Mouse (Mus musculus): ENCODE data around the gene Spred1.
"Not testable (repeated sequence)": the region's sequence is repeated elsewhere in the genome, so short reads cannot be mapped to it uniquely, and the experiment has no call there.

Spred1 gene

GRCm38 (mm10) chr2:117119291-117120245, 1.6 kb upstream of the Spred1 start:
- peak; percentile 55 for DNase-seq (ENCODE audit: low spot score)

- DNase-seq (ENCODE audit: low spot score): peak; percentile 77
Measured at GRCm38 (mm10) chr2:117120246-117121211, 645 bp upstream of the Spred1 start.

GRCm38 (mm10) chr2:117121984-117122605, 921 bp downstream of the Spred1 start:
- no peak for DNase-seq (ENCODE audit: low spot score)

- DNase-seq (ENCODE audit: low spot score): peak; percentile 22
Measured at GRCm38 (mm10) chr2:117122701-117123337, 1.6 kb downstream of the Spred1 start.

- no peak for DNase-seq (ENCODE audit: low spot score)
Measured at GRCm38 (mm10) chr2:117123701-117124100, 2.5 kb downstream of the Spred1 start.

- DNase-seq (ENCODE audit: low spot score): no peak
Measured at GRCm38 (mm10) chr2:117124839-117125238, 3.7 kb downstream of the Spred1 start.

- no peak for DNase-seq (ENCODE audit: low spot score)
Measured at GRCm38 (mm10) chr2:117129156-117129555, 8.0 kb downstream of the Spred1 start.

- DNase-seq (ENCODE audit: low spot score): not testable (repeated sequence)
Measured at GRCm38 (mm10) chr2:117131041-117131440, 9.9 kb downstream of the Spred1 start.

- DNase-seq (ENCODE audit: low spot score): no peak
Measured at GRCm38 (mm10) chr2:117131910-117132309, 10.7 kb downstream of the Spred1 start.

GRCm38 (mm10) chr2:117133541-117133940, 12.4 kb downstream of the Spred1 start:
- DNase-seq (ENCODE audit: low spot score): no peak

- no peak for DNase-seq (ENCODE audit: low spot score)
Measured at GRCm38 (mm10) chr2:117137751-117138150, 16.6 kb downstream of the Spred1 start.

- DNase-seq (ENCODE audit: low spot score): no peak
Measured at GRCm38 (mm10) chr2:117138932-117139331, 17.8 kb downstream of the Spred1 start.

- DNase-seq (ENCODE audit: low spot score): no peak
Measured at GRCm38 (mm10) chr2:117139977-117140376, 18.8 kb downstream of the Spred1 start.

- DNase-seq (ENCODE audit: low spot score): no peak
Measured at GRCm38 (mm10) chr2:117143106-117143505, 21.9 kb downstream of the Spred1 start.

- no peak for DNase-seq (ENCODE audit: low spot score)
Measured at GRCm38 (mm10) chr2:117146026-117146425, 24.9 kb downstream of the Spred1 start.

GRCm38 (mm10) chr2:117146617-117147016, 25.4 kb downstream of the Spred1 start:
- DNase-seq (ENCODE audit: low spot score): no peak

- no peak for DNase-seq (ENCODE audit: low spot score)
Measured at GRCm38 (mm10) chr2:117152161-117152560, 31.0 kb downstream of the Spred1 start.

GRCm38 (mm10) chr2:117168379-117168778, 47.2 kb downstream of the Spred1 start:
- DNase-seq (ENCODE audit: low spot score): no peak

- no peak for DNase-seq (ENCODE audit: low spot score)
Measured at GRCm38 (mm10) chr2:117169037-117169436, 47.9 kb downstream of the Spred1 start.

- no peak for DNase-seq (ENCODE audit: low spot score)
Measured at GRCm38 (mm10) chr2:117172981-117173380, 51.8 kb downstream of the Spred1 start.

GRCm38 (mm10) chr2:117176066-117176465, 54.9 kb downstream of the Spred1 start:
- no peak for DNase-seq (ENCODE audit: low spot score)

All from ovary, postnatal 14 days (tissue).